Mouse (Mus musculus): ENCODE results near the gene Inpp5k. TPM values are rescaled to one million over a fixed set of nuclear protein-coding genes. Genes with fewer than 3 reads are reported as not detected.

Gene Inpp5k
- polyA plus RNA-seq, 1 experiment from 2014 or later: 25.4 TPM

DNA sequence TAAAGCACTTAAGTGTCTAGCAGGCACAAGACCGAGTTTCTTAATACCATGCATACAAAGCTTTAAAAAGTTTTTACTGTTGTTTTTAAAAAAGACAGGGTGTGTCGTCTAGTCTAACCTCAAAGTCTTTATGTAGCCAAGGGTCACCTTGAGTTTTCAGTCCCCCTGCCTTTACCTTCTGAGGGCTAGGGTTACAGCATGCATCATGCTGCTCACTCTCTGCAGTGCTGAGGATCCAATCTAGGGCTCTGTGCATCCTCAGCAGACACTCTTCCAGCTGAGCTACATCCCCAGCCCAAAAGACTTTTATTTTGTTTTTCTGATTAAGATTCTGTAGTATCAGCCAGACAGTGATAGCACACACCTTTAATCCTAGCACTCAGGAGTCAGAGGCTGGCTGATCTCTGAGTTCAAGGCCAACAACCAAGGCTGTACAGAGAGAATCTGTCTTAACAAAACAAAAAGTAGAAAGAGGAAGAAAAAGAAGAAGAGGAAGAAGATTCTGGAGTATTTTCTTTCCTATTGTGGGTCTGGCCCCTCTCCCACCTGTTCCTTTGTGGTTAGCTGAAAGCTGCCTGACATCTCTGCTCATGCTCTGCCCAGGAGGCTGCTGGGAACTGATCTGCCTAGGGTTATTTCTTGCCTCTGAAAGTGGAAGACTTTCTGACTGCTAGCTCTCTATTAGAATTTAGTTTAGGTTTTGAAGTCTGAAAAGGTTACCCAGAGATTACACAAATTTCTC, 8.0 kb upstream of the Inpp5k start:
- Histone ChIP-seq H3K27me3 (no peaks in the 10 kb centered on the region), H3K9ac (no peak overlapping the region), H3K4me2 (no peak overlapping the region), H3K36me3 (replicated peaks) (peaks cover 69% of the 10 kb centered on the region), H3K4me1 (no peaks in the 10 kb centered on the region), H3K4me3 (replicated peaks) (no peak overlapping the region), H3K27ac (no peak overlapping the region), H3K9me3 (no peaks in the 10 kb centered on the region)
- ATAC-seq (ENCODE audit: low FRiP score): no peak
- WGBS: 94% methylated on average over 2 of the region's 2 CpGs

DNA sequence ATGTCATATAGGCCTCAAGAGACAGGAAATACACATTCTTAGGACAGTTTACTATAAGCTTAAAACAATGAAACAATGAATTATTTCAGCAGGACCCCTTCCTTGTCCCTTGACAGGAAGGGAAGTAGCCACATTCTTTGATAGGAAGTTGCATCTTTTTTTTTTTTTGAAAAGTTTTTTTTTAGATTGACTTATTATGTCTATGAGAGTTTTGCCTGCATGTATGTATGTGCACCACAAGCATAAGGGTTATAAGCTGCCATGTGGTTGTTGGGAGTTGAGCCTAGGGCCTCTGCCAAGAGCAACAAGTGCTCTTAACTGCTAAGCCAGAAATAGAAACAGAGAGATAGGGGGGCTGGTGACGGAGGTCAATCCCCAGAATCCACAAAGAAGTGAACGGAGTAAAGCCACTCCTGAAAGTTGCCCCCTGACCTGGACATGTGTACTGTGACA, 6.7 kb upstream of the Inpp5k start:
- 86% methylated on average over 2 of the region's 2 CpGs for WGBS
- Histone ChIP-seq H3K9me3 (no peaks in the 10 kb centered on the region), H3K36me3 (replicated peaks) (peaks cover 71% of the 10 kb centered on the region), H3K9ac (no peak overlapping the region), H3K4me1 (no peaks in the 10 kb centered on the region), H3K4me2 (no peak overlapping the region), H3K27ac (no peak overlapping the region), H3K27me3 (no peaks in the 10 kb centered on the region), H3K4me3 (replicated peaks) (no peak overlapping the region)
- ATAC-seq (ENCODE audit: low FRiP score): no peak

DNA sequence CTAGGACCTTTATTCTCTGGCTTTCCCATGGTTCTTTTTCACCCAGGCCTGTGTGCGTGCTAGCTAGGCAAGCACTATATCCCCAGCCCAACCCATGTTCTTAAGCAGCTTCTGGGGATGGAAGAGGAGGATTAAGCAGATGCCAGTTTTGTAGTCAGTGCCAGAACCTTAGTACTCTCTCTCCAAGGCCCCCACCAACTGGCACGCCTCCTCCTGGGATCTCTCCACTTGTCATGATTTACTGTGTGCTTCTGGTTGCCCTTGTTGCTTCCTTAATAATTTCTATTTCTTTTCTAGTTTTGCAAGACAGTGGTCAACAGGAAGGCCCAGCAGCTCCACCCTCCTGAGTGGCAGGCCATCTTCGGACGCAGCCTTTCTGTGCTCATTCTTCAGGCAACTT, 5.0 kb upstream of the Inpp5k start:
- Histone ChIP-seq H3K4me3 (replicated peaks) (no peak overlapping the region), H3K9me3 (no peaks in the 10 kb centered on the region), H3K9ac (no peak overlapping the region), H3K27ac (no peak overlapping the region), H3K4me2 (no peak overlapping the region), H3K4me1 (peaks cover 10% of the 10 kb centered on the region; the same call in 1 of the 2 replicates), H3K36me3 (replicated peaks) (peaks cover 57% of the 10 kb centered on the region), H3K27me3 (no peaks in the 10 kb centered on the region)
- WGBS: 92% methylated on average over 4 of the region's 4 CpGs
- ATAC-seq (ENCODE audit: low FRiP score): no peak

DNA sequence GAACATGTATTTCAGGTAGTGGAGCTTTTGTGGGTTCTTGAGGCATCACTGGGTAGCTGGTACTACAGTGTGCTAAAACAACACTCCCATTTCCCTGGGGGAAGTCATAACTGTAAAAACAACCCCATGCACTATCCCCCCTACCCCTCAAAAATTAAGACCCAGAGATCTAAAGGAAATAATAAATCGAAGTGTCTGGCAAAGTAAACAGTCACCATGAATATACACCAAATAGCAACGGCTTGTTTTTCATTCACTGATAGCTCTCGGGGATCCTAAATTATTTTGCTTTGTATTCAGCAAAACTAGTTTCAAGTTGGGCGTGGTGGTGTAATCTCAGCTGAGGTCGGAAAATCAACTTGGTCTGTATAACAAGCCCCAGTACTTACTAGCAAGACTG, 690 bp upstream of the Inpp5k start:
- Histone ChIP-seq H3K4me1 (peaks cover 24% of the 10 kb centered on the region), H3K9me3 (no peaks in the 10 kb centered on the region), H3K27me3 (no peaks in the 10 kb centered on the region), H3K4me3 (replicated peaks) (peak overlapping the region; percentile 73), H3K4me2 (peak overlapping the region; percentile 86), H3K36me3 (replicated peaks) (peaks cover 32% of the 10 kb centered on the region), H3K9ac (peak overlapping the region; percentile 79), H3K27ac (no peak overlapping the region)
- no peak for ATAC-seq (ENCODE audit: low FRiP score)
- WGBS: 15% methylated on average over 5 of the region's 5 CpGs

DNA sequence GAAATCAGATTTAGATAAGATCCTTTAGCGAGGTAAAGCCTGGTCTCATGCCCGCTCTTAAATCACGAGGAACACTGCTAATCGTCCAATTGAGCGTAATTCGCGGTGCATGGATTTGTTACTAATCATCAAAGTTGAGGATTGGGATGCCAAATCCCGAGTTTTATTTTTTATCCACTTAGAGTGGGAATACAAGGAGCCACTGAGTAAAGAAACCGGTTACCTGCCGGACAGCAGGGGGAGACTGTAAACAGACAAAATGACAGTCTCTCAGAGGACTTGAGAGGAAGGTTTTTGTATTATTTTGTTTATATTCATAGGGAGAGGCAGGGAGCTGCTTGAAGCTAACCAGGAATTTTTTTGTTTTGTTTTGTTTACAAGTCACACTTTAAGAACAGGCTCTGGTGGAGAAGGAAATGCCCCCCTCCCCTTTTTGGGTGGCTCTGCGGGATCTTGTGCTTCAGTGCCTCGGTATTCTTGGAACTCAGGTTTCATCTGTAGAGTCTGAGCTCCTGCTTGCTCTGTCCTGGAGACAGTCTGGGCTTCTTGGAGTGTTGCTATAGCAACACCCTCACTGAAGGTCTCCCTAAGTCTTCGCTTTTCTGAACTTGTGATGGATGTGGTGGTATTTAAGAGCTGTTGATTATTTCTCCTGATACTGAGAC, 905 bp downstream of the Inpp5k start:
- peaks cover 16% of the 10 kb centered on the region for H3K36me3 ChIP-seq (replicated peaks)
- H3K4me3 ChIP-seq (replicated peaks): peak overlapping the region; percentile 73
- no peaks in the 10 kb centered on the region for H3K27me3 ChIP-seq
- H3K4me2 ChIP-seq: peak overlapping the region; percentile 86
- peaks cover 24% of the 10 kb centered on the region for H3K4me1 ChIP-seq
- no peak for ATAC-seq (ENCODE audit: low FRiP score)
- H3K9me3 ChIP-seq: no peaks in the 10 kb centered on the region
- peak overlapping the region; percentile 79 for H3K9ac ChIP-seq
- 13% methylated on average over 13 of the region's 13 CpGs for WGBS
- H3K27ac ChIP-seq: no peak overlapping the region

DNA sequence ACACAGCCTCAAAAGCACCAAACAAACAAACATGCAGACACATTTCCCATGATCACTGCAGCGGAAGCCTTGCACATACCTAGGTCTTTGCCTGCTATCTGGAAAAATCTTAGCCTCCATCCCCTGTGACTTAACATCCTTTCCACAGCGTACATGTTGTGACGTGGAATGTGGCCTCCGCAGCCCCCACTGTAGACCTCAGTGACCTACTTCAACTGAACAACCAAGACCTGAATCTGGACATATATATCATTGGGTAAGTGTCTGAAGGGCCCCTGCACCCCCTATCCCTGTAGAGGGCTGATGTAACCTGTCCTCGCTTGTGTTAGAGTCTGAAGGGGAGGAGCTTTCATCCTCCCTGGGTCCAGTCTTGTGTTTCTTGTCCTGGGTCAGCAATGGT, 2.1 kb downstream of the Inpp5k start:
- Histone ChIP-seq H3K4me1 (peaks cover 24% of the 10 kb centered on the region), H3K4me2 (no peak overlapping the region), H3K27me3 (no peaks in the 10 kb centered on the region), H3K27ac (no peak overlapping the region), H3K9me3 (no peaks in the 10 kb centered on the region), H3K9ac (no peak overlapping the region), H3K36me3 (replicated peaks) (peaks cover 14% of the 10 kb centered on the region), H3K4me3 (replicated peaks) (no peak overlapping the region)
- no peak for ATAC-seq (ENCODE audit: low FRiP score)
- WGBS: 90% methylated on average over 5 of the region's 5 CpGs

DNA sequence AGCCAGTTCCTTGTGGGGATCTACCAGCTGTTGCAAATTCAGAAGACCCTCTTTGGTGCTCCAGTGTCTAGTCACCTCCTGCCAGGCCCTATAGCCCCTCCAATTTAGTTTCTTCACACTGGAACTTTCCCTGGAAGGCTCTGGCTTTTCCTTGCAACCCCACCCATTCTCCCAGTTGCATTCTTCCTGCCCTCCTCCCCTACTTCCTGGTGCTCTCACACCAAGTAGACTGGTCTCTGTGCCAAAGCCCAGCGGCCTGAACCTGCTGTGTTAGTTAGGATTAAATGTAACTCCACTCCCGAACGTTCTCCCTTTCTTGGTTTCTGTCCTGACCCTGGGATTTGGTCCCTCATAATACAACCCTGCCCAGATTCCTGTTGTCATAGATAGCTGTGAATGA, 4.0 kb downstream of the Inpp5k start:
- no peaks in the 10 kb centered on the region for H3K9me3 ChIP-seq
- no peaks in the 10 kb centered on the region for H3K27me3 ChIP-seq
- H3K27ac ChIP-seq: no peak overlapping the region
- peaks cover 9% of the 10 kb centered on the region for H3K36me3 ChIP-seq (replicated peaks)
- no peak overlapping the region for H3K9ac ChIP-seq
- WGBS: 88% methylated on average over 3 of the region's 3 CpGs
- ATAC-seq (ENCODE audit: low FRiP score): no peak
- peaks cover 19% of the 10 kb centered on the region for H3K4me1 ChIP-seq
- H3K4me3 ChIP-seq (replicated peaks): no peak overlapping the region
- H3K4me2 ChIP-seq: no peak overlapping the region

DNA sequence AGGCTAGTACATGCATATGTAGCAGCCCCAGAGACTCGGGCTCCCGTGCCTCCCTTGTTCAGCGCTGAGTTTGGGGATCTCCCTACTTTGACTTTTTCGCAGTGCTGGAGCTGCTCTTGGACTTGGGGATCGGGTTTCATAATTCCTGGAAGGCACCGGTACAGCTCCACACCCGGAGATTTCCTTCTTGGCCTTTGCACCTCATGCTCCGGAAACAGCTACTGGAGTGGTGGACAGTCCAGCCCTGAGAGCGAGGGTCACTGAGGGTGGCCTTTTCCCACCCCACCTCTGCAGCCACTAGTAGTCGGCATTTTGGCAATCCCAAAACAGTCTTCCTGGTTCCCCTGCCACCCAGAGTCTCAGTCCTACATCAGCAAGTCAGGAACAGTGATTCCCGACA, 4.5 kb downstream of the Inpp5k start:
- H3K9me3 ChIP-seq: no peaks in the 10 kb centered on the region
- 80% methylated on average over 11 of the region's 11 CpGs for WGBS
- ATAC-seq (ENCODE audit: low FRiP score): no peak
- no peak overlapping the region for H3K27ac ChIP-seq
- no peak overlapping the region for H3K9ac ChIP-seq
- H3K4me3 ChIP-seq (replicated peaks): no peak overlapping the region
- H3K4me2 ChIP-seq: no peak overlapping the region
- H3K27me3 ChIP-seq: no peaks in the 10 kb centered on the region
- H3K4me1 ChIP-seq: peaks cover 14% of the 10 kb centered on the region
- H3K36me3 ChIP-seq (replicated peaks): peaks cover 9% of the 10 kb centered on the region

DNA sequence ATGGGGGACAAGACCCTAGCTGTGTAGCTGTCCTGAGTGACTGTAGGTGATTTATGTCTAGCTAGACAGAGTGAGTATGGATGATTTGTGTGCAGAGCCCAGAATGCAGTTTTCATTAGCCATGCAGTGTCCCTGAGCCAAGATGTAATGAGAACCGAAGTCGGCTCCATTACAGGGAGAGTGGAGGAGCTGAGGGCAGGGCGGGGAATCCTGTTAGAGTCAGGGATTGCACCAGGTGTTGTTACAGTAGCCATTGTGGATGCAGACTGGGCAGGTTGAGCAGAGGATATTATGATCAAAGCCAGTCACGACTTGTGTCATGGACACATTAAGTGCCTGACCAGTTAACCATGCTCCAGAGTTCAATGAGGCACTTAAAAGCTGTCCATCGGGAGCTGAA, 12.5 kb downstream of the Inpp5k start:
- 89% methylated on average over 5 of the region's 5 CpGs for WGBS
- Histone ChIP-seq H3K4me3 (replicated peaks) (no peak overlapping the region), H3K9ac (no peak overlapping the region), H3K27ac (no peak overlapping the region), H3K4me1 (no peaks in the 10 kb centered on the region), H3K9me3 (no peaks in the 10 kb centered on the region), H3K36me3 (replicated peaks) (0 out of 2 replicates have a peak, but pooled peaks cover 7% of the 10 kb centered on the region), H3K27me3 (no peaks in the 10 kb centered on the region), H3K4me2 (no peak overlapping the region)
- no peak for ATAC-seq (ENCODE audit: low FRiP score)

DNA sequence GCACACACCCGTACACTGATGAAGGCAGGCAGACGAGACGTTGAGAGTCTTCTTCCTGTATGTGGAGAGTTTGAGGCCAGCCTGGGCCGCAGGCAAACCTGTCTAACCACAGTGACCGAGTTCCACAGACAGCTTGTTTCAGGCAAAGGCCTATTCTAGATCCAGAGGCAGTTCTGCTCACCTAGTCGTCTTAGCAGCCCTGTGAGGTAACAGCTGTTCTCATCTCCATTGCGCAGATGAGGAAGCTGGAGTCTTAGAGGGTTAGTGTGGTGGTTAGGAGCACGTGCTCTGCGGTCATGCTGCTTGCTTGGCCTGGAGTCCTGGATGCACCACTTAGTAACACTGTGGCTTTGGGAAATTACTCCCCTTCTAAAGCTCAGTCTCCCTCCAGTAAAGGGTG, 13.9 kb downstream of the Inpp5k start:
- no peak overlapping the region for H3K9ac ChIP-seq
- H3K36me3 ChIP-seq (replicated peaks): 0 out of 2 replicates have a peak, but pooled peaks cover 7% of the 10 kb centered on the region
- H3K27ac ChIP-seq: no peak overlapping the region
- no peak overlapping the region for H3K4me3 ChIP-seq (replicated peaks)
- H3K9me3 ChIP-seq: no peaks in the 10 kb centered on the region
- no peaks in the 10 kb centered on the region for H3K27me3 ChIP-seq
- 88% methylated on average over 9 of the region's 9 CpGs for WGBS
- no peak for ATAC-seq (ENCODE audit: low FRiP score)
- no peaks in the 10 kb centered on the region for H3K4me1 ChIP-seq
- H3K4me2 ChIP-seq: no peak overlapping the region

DNA sequence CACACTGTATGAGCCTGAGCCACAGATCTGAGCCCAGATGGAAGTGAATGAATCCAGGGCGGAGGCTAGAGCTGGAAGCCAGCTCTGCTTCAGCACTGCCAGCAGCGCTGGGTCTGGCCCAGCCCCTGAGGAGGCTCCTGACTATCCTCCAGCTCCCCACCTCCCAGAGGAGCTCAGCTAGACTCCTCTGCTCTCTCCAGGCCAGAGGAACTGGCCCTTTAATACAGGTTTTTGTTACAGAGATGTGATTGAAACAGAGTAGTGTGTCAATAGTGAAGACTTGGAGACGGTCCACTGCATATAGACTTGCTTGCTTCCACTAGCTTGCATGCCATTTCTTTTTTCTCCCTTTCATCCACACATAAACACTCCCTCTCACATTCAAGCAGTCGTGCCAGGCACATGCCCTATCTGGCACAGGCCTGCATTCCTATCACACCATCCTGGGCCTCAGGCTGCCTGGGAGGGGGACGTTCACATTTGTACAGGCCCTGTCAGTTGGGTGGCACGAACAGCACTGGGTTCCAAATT, 17.0 kb downstream of the Inpp5k start:
- Histone ChIP-seq H3K9ac (no peak overlapping the region), H3K27me3 (peaks cover 7% of the 10 kb centered on the region), H3K9me3 (no peaks in the 10 kb centered on the region), H3K36me3 (replicated peaks) (0 out of 2 replicates have a peak, but pooled peaks cover 3% of the 10 kb centered on the region), H3K4me1 (peaks cover 20% of the 10 kb centered on the region), H3K4me2 (no peak overlapping the region), H3K27ac (no peak overlapping the region), H3K4me3 (replicated peaks) (no peak overlapping the region)
- 76% methylated on average over 6 of the region's 6 CpGs for WGBS
- no peak for ATAC-seq (ENCODE audit: low FRiP score)

DNA sequence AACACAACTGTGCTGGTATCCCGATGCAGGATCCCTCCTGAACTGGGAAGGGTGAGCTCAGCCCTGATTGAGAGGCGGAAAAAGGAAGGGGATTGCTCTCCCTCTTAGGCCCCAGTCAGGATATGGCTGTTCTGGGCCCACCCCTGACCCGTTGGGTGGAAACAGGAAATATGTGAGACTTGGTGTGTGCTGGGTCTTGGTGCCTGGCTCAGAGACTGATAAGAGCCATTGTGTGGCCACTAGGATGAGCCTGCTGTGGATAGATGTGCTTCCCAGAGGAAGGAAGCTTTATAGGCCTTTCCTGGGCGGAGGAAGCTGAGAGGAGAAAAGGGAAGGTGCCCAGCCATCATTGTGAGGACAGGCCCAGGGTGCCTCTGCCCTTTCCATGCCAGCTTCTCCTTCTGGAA, 18.4 kb downstream of the Inpp5k start:
- no peak overlapping the region for H3K27ac ChIP-seq

More for the DNA sequence above, 18.4 kb downstream of the Inpp5k start:
- no peak for ATAC-seq (ENCODE audit: low FRiP score)
- Histone ChIP-seq H3K4me3 (replicated peaks) (no peak overlapping the region), H3K9ac (no peak overlapping the region), H3K27me3 (peaks cover 21% of the 10 kb centered on the region), H3K9me3 (no peaks in the 10 kb centered on the region), H3K4me1 (peaks cover 30% of the 10 kb centered on the region), H3K4me2 (no peak overlapping the region), H3K36me3 (replicated peaks) (0 out of 2 replicates have a peak, but pooled peaks cover 3% of the 10 kb centered on the region)
- WGBS: 73% methylated on average over 4 of the region's 4 CpGs
